Mouse (Mus musculus) neural tube, embryonic 13.5 days (tissue): ENCODE measurements at regions not wholly inside any gene's neighbourhood (a gene's known extent, or its start where the extent isn't known, plus 50 kb on each side); places are given as distances from the start of the nearest gene placed in this dataset.

ENCODE experiments used
- ATAC-seq: fragments of 200-750 bp; cut with Nextera tagmentation; 2 replicates; pipeline ENCODE4 v1.8.0; 2017; ENCODE audit warnings: low read depth, mild to moderate bottlenecking, moderate TSS enrichment, moderate library complexity
- H3K27ac ChIP-seq: fragments of 300-500 bp; sonication (generic); replicated peaks from 2 replicates; pipeline ENCODE4 v1.5.1; 2015; ENCODE audit warnings: moderate library complexity, mild to moderate bottlenecking, inconsistent platforms
- H3K27me3 ChIP-seq: fragments of 300-500 bp; sonication (generic); 2 replicates; pipeline ENCODE4 v1.6.1; 2015; ENCODE audit warnings: mild to moderate bottlenecking, inconsistent platforms
- H3K36me3 ChIP-seq: fragments of 300-500 bp; sonication (generic); 2 replicates; pipeline ENCODE4 v1.6.1; 2015; ENCODE audit warnings: mild to moderate bottlenecking, inconsistent platforms
- H3K4me1 ChIP-seq: fragments of 300-500 bp; sonication (generic); replicated peaks from 2 replicates; pipeline ENCODE4 v1.6.1; 2015; ENCODE audit warnings: inconsistent platforms
- H3K4me2 ChIP-seq: fragments of 300-500 bp; sonication (generic); 2 replicates; pipeline ENCODE4 v1.6.1; 2015; ENCODE audit warnings: inconsistent platforms, mild to moderate bottlenecking, moderate library complexity
- H3K4me3 ChIP-seq: fragments of 300-500 bp; sonication (generic); 2 replicates; pipeline ENCODE4 v1.5.1; 2015; ENCODE audit warnings: mild to moderate bottlenecking, inconsistent platforms
- H3K9ac ChIP-seq: fragments of 300-500 bp; sonication (generic); 2 replicates; pipeline ENCODE4 v1.6.1; 2015; ENCODE audit warnings: moderate library complexity, mild to moderate bottlenecking, inconsistent platforms
- H3K9me3 ChIP-seq: fragments of 300-500 bp; sonication (generic); 2 replicates; pipeline ENCODE4 v1.6.1; 2016; ENCODE audit warnings: inconsistent platforms
- WGBS: fragments of 180-500 bp; shearing (Covaris S2); methylation state at CpG from one replicate; pipeline ENCODE4 v1.1.7; 2015; 5-methylcytosine and 5-hydroxymethylcytosine counted together

- no peak for ATAC-seq
- Histone ChIP-seq H3K9me3 (no peaks in the 10 kb centered on the region), H3K4me2 (no peak overlapping the region), H3K9ac (no peak overlapping the region), H3K27me3 (no peaks in the 10 kb centered on the region), H3K36me3 (no peaks in the 10 kb centered on the region), H3K4me1 (no peaks in the 10 kb centered on the region), H3K4me3 (no peak overlapping the region), H3K27ac (no peak overlapping the region)
- WGBS, result 93% methylated on average over 15 of the region's 15 CpGs
These were observed 358.9 kb downstream of the Prdm2 start for GRCm38 (mm10) chr4:142853924-142854323.

GRCm38 (mm10) chr4:142845066-142845696 lies 367.6 kb downstream of the Prdm2 start:
- H3K36me3 ChIP-seq, result no peaks in the 10 kb centered on the region
- no peaks in the 10 kb centered on the region for H3K4me1 ChIP-seq
- no peak overlapping the region for H3K9ac ChIP-seq
- no peak overlapping the region for H3K4me2 ChIP-seq
- no peaks in the 10 kb centered on the region for H3K9me3 ChIP-seq
- no peak overlapping the region for H3K4me3 ChIP-seq
- H3K27me3 ChIP-seq, result no peaks in the 10 kb centered on the region
- 78% methylated on average over 6 of the region's 6 CpGs for WGBS
- H3K27ac ChIP-seq, result no peak overlapping the region
- ATAC-seq, result no peak

DNA sequence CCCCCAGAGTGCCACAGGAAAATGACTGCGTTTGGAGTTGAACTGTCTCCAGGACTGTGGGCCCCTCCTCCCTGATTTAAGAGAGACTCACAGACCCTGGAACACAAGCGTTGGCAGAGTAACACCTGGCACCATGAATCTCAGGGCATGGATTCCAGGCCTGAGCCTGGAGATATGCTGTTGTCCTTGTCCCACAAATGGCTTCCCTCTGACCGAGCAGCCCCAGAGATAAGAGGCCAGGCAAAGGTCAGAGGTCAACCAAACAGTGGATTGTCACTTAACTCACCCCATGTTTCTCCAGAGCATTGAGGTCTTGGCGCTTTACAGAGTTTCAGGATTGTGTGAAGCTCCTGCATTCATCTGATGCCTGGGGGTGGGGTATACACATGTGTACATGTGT lies 373.3 kb downstream of the Prdm2 start:
- no peak overlapping the region for H3K4me3 ChIP-seq
- WGBS, result 52% methylated on average over 4 of the region's 4 CpGs
- no peaks in the 10 kb centered on the region for H3K27me3 ChIP-seq
- no peaks in the 10 kb centered on the region for H3K36me3 ChIP-seq
- ATAC-seq, result no peak
- no peak overlapping the region for H3K9ac ChIP-seq
- H3K27ac ChIP-seq, result no peak overlapping the region
- 0 out of 2 replicates have a peak, but pooled peaks cover 5% of the 10 kb centered on the region for H3K9me3 ChIP-seq
- H3K4me2 ChIP-seq, result no peak overlapping the region
- no peaks in the 10 kb centered on the region for H3K4me1 ChIP-seq

- Histone ChIP-seq H3K9me3 (0 out of 2 replicates have a peak, but pooled peaks cover 5% of the 10 kb centered on the region), H3K27ac (no peak overlapping the region), H3K4me3 (no peak overlapping the region), H3K4me2 (no peak overlapping the region), H3K9ac (no peak overlapping the region), H3K4me1 (no peaks in the 10 kb centered on the region), H3K27me3 (no peaks in the 10 kb centered on the region), H3K36me3 (no peaks in the 10 kb centered on the region)
- no peak for ATAC-seq
- 65% methylated on average over 4 of the region's 4 CpGs for WGBS
These were observed 374.3 kb downstream of the Prdm2 start for GRCm38 (mm10) chr4:142838363-142838964.

GRCm38 (mm10) chr4:142837636-142838035 lies 375.2 kb downstream of the Prdm2 start:
- no peak for ATAC-seq
- no peak overlapping the region for H3K4me2 ChIP-seq
- H3K27ac ChIP-seq, result no peak overlapping the region
- H3K36me3 ChIP-seq, result no peaks in the 10 kb centered on the region
- 82% methylated on average over 4 of the region's 4 CpGs for WGBS
- H3K9ac ChIP-seq, result no peak overlapping the region
- no peak overlapping the region for H3K4me3 ChIP-seq
- no peaks in the 10 kb centered on the region for H3K4me1 ChIP-seq
- H3K27me3 ChIP-seq, result no peaks in the 10 kb centered on the region
- 0 out of 2 replicates have a peak, but pooled peaks cover 5% of the 10 kb centered on the region for H3K9me3 ChIP-seq

GRCm38 (mm10) chr4:142829711-142830110 lies 383.1 kb downstream of the Prdm2 start:
- H3K27ac ChIP-seq, result no peak overlapping the region
- H3K4me3 ChIP-seq, result no peak overlapping the region
- ATAC-seq, result no peak
- H3K9ac ChIP-seq, result no peak overlapping the region
- WGBS, result 77% methylated on average over 7 of the region's 7 CpGs
- no peaks in the 10 kb centered on the region for H3K36me3 ChIP-seq
- H3K27me3 ChIP-seq, result no peaks in the 10 kb centered on the region
- H3K4me2 ChIP-seq, result no peak overlapping the region
- H3K9me3 ChIP-seq, result no peaks in the 10 kb centered on the region
- peaks cover 31% of the 10 kb centered on the region for H3K4me1 ChIP-seq

GRCm38 (mm10) chr4:142828969-142829368 lies 383.8 kb downstream of the Prdm2 start:
- Histone ChIP-seq H3K4me1 (peaks cover 33% of the 10 kb centered on the region), H3K4me2 (no peak overlapping the region), H3K9me3 (no peaks in the 10 kb centered on the region), H3K27me3 (no peaks in the 10 kb centered on the region), H3K9ac (no peak overlapping the region), H3K27ac (no peak overlapping the region), H3K36me3 (no peaks in the 10 kb centered on the region), H3K4me3 (no peak overlapping the region)
- no peak for ATAC-seq
- 28% methylated on average over 10 of the region's 10 CpGs for WGBS

GRCm38 (mm10) chr4:142826250-142826893 lies 386.4 kb downstream of the Prdm2 start:
- H3K27me3 ChIP-seq, result no peaks in the 10 kb centered on the region
- H3K4me2 ChIP-seq, result peak overlapping the region; percentile 44
- no peaks in the 10 kb centered on the region for H3K36me3 ChIP-seq
- H3K9ac ChIP-seq, result no peak overlapping the region
- H3K4me1 ChIP-seq, result peaks cover 39% of the 10 kb centered on the region
- H3K4me3 ChIP-seq, result no peak overlapping the region
- WGBS, result 13% methylated on average over 13 of the region's 13 CpGs
- H3K9me3 ChIP-seq, result no peaks in the 10 kb centered on the region
- peak overlapping the region; percentile 74 for H3K27ac ChIP-seq
- peak; percentile 92 for ATAC-seq

GRCm38 (mm10) chr4:142825786-142826185 lies 387.0 kb downstream of the Prdm2 start:
- Histone ChIP-seq H3K36me3 (no peaks in the 10 kb centered on the region), H3K27me3 (no peaks in the 10 kb centered on the region), H3K4me2 (peak overlapping the region; percentile 44), H3K27ac (peak overlapping the region; percentile 74), H3K4me1 (peaks cover 39% of the 10 kb centered on the region), H3K4me3 (no peak overlapping the region), H3K9me3 (no peaks in the 10 kb centered on the region), H3K9ac (peak overlapping the region; percentile 41; the same call in 1 of the 2 replicates)
- peak; percentile 45; the same call in 1 of the 2 replicates for ATAC-seq
- WGBS, result 15% methylated on average over 5 of the region's 5 CpGs

GRCm38 (mm10) chr4:142818440-142818839 lies 394.4 kb downstream of the Prdm2 start:
- no peak overlapping the region for H3K4me3 ChIP-seq
- no peak overlapping the region for H3K9ac ChIP-seq
- H3K4me2 ChIP-seq, result no peak overlapping the region
- ATAC-seq, result no peak
- no peaks in the 10 kb centered on the region for H3K27me3 ChIP-seq
- no peaks in the 10 kb centered on the region for H3K36me3 ChIP-seq
- no peaks in the 10 kb centered on the region for H3K9me3 ChIP-seq
- 77% methylated on average over 6 of the region's 6 CpGs for WGBS
- H3K27ac ChIP-seq, result no peak overlapping the region
- H3K4me1 ChIP-seq, result peaks cover 6% of the 10 kb centered on the region; the same call in 1 of the 2 replicates

DNA sequence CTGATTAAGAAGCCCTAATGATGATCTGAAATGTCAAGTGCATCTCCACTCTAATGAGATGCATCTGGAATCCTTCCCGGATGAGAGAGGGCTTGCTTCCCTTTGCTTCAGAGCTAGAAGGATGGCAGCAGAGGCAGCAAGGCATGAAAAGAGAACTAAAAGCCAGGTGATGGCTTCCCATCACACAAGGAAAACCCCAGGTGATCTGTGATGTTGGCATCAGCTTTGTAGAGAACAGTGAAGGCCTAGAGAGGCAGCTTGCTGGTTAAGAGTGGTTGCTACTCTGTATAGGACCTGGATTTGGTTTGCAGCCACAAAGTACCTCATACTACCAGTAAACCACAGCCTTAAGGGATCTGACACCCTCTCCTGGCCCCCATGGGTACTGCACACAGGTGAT lies 395.8 kb downstream of the Prdm2 start:
- H3K36me3 ChIP-seq, result no peaks in the 10 kb centered on the region
- no peak overlapping the region for H3K4me3 ChIP-seq
- peaks cover 4% of the 10 kb centered on the region; the same call in 1 of the 2 replicates for H3K4me1 ChIP-seq
- H3K4me2 ChIP-seq, result no peak overlapping the region
- ATAC-seq, result no peak
- no peaks in the 10 kb centered on the region for H3K27me3 ChIP-seq
- no peak overlapping the region for H3K27ac ChIP-seq
- no peak overlapping the region for H3K9ac ChIP-seq
- H3K9me3 ChIP-seq, result no peaks in the 10 kb centered on the region
- WGBS, result 81% methylated on average over 1 of the region's 1 CpGs

GRCm38 (mm10) chr4:142803819-142804218 lies 409.0 kb downstream of the Prdm2 start:
- no peak for ATAC-seq
- Histone ChIP-seq H3K9me3 (no peaks in the 10 kb centered on the region), H3K27me3 (no peaks in the 10 kb centered on the region), H3K4me2 (no peak overlapping the region), H3K9ac (no peak overlapping the region), H3K36me3 (no peaks in the 10 kb centered on the region), H3K4me3 (no peak overlapping the region), H3K27ac (no peak overlapping the region), H3K4me1 (peaks cover 8% of the 10 kb centered on the region)
- WGBS, result 90% methylated on average over 2 of the region's 2 CpGs
